Mouse (Mus musculus): Measurements from ENCODE around the gene Fli1.

DNA sequence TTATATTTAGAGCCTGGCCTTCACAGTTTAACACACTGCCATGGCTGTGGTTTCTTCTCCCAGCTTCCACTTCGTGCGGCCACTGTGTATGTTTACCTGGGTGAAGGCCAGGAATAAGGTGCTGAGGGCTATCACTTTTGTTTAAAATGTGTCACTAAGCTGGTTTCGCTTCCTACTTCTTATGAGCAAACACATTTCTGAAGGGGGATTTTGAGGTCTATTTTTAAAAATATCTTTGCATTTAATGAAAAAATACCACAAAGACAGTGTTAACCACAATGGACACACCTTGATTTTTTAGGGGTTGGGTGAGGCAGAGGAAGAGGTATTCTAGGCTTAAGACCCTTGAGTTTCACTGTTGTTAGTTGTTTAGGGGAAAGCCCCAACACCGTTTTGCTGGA is 147.9 kb downstream of the Fli1 start:
- TF ChIP-seq CTCF (IDR thresholded peaks at IDR 0.05; ENCODE audit: low read depth), result no peak
- no peak for TF ChIP-seq EP300 (IDR thresholded peaks at IDR 0.05; ENCODE audit: low read depth)
